Mouse (Mus musculus) ES-Bruce4 (cell line): Measurements from ENCODE around the gene Epb41l1.

Source experiments
- CTCF ChIP-seq: IDR thresholded peaks from one replicate; pipeline ENCODE4 v1.8.1; 2011; ENCODE audit warnings: low read depth, low read length
- POLR2A ChIP-seq: IDR thresholded peaks from one replicate; pipeline ENCODE4 v1.8.1; 2011; ENCODE audit warnings: low read length; ENCODE audit not compliant: insufficient read depth

DNA sequence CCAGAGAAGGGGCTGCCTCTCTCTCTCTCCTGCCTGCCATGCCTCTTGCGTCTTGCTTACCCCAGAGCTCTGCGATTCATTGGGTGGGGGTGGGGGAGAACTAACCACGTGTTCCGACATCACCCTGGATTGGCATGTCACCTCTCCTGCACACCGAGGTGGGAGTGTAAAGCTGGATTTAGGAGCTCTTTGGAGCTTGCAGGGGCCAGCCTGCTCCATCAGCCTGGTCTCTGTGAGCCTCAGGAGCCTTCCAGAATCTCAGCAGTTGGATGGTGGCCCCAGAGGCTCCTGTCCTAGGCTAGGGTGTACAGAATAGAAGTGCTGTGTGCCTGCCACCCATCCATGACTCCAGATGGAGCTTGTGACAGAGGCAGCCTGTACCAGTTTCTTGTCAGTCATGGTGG is 56.0 kb downstream of the Epb41l1 start:
- TF ChIP-seq POLR2A (no peak), CTCF (no peak)
